Mouse (Mus musculus) brain, adult 2 months (tissue): ENCODE measurements around the gene Tmem135.
"Not testable (repeated sequence)": the region's sequence is repeated elsewhere in the genome, so short reads cannot be mapped to it uniquely, and the experiment has no call there.

Experiments
- DNase-seq: peaks from one replicate; pipeline ENCODE4 v3.0.0; 2011; ENCODE audit warnings: low read depth, low spot score

The Tmem135 gene

DNA sequence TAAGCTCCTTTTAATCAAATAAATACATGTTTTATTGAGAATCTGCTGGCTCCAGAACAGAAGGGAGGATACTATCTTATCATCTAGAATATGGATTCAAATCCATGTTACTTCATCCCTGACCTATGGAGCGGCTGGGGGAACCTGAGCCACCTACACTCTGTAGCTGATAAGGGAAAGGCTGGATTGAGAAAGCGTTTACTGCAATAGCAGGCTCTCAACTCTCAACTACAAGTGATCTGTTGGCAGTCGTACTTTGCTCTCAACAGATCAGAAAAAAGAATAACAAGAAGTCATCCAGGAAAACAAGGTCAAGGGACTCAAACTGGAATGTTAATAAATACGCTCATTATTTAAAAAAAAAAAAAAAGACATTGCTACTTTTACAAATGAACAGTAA, 77.3 kb downstream of the Tmem135 start:
- DNase-seq, result no peak

DNA sequence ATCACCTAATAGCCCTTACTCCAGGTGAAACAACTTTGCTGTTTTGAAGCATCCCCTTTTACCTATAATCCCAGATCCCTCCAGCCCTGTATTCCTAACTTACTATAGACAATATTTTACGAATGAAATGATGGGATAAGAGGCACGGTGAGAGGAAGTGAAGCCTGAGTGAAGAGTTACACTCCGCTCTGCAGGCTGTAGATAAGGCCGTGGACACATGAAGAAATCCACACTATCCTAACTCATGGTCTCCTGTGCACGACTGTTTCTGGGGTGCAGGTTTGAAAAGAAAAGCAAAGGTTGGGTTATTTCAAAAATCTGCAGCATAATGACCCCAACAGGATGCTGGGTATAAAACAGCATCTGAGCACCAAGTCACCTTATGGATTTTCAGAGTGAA, 77.8 kb downstream of the Tmem135 start:
- DNase-seq, result no peak

DNA sequence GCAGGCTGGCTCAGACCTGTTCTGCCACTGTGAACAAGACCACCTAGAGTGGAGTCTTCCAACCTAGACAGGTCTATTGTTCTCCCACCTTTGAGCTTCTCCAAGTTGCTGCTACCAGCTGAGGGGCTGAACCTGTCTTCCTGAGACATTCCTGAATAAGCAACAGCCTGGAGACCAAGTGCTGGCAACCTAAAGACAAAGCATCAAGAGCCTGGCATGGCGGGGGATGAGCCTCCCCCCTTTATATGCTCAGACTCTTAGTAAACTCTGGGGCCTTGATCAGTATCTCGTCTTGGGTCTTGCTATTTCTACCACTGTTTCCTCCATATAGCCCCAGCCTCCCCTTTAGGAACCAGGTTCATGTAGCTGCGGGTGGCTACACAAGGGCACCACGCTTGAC, 81.3 kb downstream of the Tmem135 start:
- DNase-seq, result not testable (repeated sequence)

DNA sequence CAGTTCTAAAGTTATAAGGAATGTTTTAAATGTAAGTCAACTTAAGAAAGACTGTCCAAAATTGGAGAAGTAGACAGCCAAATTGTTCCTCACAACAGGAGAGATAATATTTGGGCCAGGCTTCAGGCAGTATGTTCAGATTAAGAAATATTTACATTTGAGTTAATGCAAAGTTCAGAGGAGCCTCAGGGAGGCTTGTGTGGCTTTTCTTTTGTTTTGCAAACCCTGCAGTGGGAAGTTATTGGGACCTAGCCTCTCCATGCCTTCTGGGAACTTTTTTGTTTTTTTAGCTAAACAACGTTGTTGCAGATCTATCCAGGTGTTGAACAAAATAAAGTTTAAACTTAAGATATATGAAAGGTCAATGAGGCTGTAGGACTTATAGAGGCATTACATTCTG, 84.7 kb downstream of the Tmem135 start:
- DNase-seq, result no peak

DNA sequence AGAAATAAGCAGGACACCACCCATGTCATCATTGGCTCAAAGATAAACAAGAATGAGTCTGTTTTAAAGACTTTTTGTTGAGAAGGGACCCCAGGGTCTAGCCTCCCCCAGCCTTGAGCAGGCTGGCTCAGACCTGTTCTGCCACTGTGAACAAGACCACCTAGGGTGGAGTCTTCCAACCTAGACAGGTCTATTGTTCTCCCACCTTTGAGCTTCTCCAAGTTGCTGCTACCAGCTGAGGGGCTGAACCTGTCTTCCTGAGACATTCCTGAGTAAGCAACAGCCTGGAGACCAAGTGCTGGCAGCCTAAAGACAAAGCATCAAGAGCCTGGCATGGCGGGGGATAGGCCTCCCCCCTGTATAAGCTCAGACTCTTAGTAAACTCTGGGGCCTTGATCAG, 86.9 kb downstream of the Tmem135 start:
- not testable (repeated sequence) for DNase-seq

DNA sequence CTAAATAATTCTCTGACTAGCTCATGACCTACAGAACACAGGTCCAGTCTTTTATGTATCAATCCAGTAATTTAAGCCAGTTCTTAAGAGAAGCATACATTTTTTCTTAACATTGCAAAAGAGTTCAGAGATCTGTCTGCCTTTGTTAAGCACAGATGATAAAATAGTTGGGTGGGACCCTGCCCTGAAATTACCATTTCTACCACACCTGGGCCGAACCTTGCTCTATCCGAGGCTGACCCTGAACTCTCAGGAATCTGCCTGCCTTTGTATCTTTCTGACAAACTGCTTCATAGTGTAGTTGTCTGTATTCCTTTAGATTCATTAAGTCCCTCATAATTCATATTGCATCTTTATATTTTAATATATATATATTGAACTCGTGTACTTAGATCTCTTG, 87.9 kb downstream of the Tmem135 start:
- no peak for DNase-seq

DNA sequence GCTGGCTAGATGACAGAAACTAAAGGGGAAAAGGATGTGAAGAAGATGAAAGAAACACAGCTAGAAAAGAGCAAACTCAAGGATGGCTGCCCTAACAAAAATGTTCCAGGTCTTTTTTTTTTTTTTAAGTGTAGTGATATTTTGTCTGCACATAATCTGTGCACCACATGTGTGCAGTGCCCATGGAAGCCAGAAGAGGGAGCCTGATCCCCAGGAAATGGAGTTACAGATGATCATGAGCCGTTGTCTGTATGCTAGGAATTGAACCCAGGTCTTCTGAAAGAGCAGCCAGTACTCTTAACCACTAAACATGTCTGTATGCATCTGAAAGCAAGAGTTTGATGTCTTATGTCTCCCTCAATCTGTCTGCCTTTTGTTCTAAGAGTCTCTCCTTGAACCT, 92.5 kb downstream of the Tmem135 start:
- no peak for DNase-seq

DNA sequence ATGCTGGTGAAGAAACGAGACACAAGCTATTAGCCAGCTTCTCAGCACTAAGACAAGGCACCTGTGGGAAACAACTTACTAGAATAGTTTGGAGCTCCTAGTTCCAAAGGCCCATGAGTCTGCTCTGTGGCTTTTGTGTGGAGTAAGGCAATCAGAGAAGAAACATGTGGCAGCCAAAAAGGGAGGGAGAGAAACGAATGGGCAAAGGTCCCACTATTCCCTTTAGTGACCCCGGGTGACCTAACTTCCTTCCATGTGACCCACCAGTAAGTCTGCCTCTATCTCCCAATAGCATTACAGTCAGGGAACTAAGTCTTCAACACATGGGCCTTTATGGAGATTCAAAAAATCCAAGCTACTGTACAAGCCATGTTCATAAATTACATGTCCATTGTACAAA, 95.1 kb downstream of the Tmem135 start:
- DNase-seq, result no peak

DNA sequence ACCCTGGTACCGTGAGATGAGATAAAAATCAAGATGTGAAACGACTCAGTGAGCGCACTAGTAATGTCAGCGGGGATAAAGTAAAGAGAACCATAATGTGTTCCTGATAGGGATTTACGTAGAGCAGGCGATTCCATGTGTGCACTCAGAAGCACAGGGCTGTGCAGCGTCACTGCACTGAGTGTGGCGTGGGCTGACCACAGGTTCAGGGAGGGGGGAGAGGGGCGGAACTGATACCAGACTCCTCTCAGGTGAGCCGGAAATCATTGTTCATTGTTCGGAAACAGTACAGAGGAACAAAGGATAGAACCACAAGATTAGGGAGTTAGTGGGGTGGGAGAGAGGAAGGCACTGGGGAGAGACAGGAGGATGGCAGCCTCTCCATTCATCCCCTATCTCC, 95.8 kb downstream of the Tmem135 start:
- DNase-seq, result no peak

DNA sequence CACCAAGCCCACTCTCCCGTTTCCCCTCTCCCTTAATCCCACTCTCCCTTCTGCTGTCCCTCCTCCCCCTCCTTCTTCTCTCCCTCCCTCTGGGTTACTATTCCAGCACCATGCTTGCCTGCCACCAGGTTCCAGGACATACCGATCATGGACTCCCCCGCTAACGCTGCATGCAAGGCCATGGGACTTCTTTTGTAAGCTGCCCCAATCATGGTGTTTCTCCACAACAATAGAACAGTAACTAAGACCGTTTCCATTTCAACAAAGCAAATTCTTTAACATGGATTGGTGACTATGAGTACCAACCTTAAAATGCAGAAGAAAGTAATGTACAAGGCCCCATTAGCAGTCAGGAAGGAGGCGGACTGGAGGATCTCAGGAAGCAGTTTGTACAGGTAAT, 97.2 kb downstream of the Tmem135 start:
- no peak for DNase-seq

DNA sequence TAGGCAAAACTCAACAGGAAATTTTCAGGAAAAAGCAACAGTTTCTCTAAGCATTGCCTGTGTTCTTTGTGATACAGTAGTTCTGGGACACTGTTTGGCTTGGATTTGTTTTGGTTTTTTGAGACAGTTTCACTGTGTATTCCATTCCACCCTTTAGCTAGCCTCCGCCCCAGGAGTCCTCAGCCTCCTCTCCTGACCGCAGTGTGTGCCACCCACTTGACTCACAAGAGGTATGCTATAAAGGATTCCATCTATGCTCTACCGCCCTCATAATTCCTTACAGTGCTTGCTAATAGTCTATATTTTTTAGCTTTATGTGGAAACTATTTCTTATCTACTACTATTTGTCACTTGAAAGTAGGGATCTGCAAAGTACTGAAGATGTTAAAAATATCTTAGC, 99.1 kb downstream of the Tmem135 start:
- no peak for DNase-seq

DNA sequence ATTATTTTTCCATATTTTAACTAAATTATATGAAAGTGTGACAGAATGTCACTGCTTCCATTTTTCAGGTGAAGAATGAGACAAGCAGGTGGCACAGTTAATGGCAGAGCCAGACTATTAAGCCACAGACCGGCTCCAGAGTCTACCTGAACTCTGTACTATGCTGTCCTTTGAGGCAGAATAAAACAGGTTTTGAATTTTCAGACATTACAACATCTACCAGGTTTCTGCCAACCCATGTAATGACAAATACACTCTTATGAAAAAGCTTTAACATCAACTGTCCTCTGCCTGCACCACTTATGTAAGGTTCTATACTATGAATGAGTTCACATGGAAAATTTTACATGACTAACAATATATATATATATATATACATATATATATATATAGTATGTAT, 100.3 kb downstream of the Tmem135 start:
- DNase-seq, result no peak

DNA sequence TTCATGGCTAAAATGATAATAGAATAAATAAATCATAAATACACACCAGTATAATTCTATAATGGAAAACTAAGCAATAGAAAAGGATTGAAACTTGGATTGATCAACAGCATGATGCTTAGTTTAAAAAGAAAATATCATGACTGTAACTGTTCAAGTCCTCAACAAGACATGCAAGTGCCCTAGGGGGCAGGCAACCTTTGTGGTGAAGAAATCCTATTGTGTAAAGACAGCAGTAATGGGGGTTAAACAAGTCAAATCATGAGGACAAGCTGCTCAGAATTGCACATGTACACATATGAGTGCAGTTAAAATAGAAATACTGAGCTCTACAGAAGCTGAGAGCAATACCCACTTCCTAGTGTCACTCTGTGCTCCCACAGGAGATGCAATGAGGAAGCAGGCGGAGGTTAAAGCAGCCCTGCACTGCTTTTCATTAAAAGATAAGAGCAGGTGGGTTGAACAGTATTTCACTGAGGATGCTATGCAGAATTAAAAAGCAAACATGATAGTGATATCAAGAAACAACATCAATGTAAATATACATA, 105.0 kb downstream of the Tmem135 start:
- DNase-seq, result no peak

DNA sequence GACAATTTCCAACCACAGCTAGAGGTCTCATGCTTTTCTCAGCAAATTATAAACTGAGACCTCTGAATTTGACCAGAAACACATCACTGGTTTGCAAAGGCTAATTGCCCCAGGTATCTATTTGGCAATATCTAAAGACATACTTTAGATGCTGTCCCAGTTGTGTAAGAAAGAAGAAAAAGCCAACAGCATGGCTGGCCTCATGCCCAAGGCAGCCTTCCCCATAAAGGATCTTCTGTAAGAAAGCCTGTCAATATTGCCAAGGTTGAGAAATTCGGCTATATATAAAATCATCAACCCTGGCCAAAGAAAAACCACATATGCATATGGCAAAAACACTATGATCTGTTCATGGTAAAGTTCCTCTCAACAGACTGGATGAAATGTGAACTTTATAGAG, 107.1 kb downstream of the Tmem135 start:
- DNase-seq, result peak; percentile 36

DNA sequence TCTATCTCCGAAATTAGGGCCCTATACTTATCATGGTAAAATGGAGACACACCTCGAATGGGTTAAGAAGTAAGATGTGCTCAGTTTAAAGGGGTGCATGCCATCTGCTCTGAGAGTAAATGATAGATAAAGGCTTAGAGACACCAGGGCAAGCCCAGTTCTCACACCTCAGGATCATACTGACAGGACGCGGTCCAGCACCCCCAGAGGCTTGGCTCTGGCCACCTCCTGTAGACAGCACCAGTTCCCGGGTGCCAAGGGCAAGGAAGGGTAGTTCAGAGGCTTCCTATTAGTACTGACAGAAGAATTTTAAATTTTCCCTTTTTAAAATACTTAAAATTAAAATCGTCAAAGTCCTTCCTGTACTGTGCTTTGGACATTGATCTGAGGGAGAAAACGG, 121.4 kb downstream of the Tmem135 start:
- peak; percentile 27 for DNase-seq

DNA sequence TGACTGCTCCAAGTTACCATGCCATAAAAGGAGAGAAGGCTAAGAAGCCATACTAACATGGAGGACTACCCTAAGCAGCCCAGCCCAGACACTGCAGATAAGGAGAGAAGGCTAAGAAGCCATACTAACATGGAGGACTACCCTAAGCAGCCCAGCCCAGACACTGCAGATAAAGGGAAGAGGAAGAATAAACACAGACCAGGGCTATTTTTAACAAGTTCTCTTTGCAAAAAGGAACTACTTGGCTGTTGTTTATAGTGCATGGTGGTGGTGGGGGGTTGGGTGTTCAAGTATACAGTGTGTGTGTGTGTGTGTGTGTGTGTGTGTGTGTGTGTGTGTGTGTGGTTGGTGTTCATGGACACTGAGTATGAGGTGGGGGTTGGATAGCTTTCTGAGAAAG, 133.6 kb downstream of the Tmem135 start:
- DNase-seq, result peak; percentile 25

DNA sequence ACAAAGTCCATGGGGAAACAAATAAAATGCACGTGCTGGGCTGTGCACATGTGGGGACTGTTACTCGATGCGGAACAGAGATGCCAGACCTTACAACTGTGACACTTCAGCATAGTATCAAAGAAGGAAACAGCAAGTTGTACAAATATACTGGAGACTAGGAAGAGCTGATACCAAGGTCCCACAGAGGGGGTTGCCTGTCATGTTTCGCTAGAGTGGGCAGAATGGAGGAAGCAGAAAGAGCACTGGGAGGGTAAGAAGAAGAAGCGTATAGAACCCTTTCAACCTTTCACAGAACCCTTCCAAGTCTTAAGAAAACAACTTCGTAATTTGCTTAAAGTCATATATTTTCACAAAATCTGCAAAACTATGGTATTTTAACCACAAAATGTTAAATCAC, 134.2 kb downstream of the Tmem135 start:
- peak; percentile 34 for DNase-seq

DNA sequence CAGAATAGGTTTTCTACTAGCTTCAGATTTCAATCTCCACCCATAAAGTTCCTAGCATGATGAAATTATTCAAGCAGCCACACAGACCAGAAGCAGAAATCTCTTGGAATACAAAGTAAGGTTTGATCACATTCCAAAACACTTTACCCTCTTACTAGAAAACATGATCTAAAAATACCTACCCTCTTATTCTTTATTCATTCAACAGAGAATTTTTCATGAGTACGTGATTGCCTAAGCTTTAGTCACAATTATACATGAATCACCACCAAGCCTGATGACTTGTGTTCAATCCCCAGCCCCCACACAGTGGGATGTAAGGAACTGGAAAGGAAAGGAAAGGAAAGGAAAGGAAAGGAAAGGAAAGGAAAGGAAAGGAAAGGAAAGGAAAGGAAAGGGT, 136.5 kb downstream of the Tmem135 start:
- peak; percentile 62 for DNase-seq

DNA sequence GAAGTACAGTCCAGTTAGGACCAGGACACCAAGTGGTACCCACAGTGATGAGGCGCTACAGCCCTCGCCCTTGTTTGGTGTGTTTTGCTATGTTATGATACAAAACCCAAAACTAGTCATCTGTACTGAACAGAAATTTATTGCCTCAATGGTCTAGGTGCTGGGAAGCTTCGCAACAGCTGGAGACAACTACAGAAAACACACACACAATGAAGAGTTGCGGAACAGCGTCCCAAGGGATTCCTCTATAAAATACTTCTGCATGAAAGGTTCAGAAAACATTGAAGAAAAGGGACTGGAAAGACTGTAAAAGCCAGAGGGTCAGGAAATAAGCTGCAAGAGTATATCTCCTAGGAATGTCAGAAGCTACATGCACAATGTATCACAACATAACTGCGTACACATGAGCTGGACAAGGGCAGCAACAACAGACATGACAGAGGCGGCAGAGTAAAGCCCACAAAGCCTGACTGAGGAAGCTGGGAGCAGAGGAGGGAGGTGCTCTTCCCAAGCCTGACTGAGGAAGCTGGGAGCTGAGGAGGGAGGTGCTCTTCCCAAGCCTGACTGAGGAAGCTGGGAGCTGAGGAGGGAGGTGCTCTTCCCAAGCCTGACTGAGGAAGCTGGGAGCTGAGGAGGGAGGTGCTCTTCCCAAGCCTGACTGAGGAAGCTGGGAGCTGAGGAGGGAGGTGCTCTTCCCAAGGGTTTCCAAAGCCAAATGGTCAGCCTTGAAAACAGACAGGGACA, 137.8 kb downstream of the Tmem135 start:
- DNase-seq, result no peak

DNA sequence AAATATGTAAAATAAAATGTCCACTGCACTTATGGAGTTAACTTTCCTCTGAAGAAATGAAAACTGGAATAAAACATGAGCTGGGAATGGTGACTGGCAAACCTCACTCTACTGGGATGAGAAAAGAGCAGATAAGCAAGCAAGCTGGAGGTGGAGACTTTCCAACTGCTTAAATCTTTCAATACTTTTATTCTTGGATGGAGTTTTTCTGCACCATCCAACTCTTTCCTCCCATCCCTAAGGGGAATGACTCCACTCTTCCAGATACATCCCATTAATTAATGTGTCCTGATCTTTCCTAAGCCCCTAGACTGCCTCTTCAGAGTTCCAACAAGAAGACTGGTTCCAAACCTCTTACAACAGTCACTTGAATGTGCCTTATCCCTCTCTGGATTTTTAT, 143.1 kb downstream of the Tmem135 start:
- no peak for DNase-seq

DNA sequence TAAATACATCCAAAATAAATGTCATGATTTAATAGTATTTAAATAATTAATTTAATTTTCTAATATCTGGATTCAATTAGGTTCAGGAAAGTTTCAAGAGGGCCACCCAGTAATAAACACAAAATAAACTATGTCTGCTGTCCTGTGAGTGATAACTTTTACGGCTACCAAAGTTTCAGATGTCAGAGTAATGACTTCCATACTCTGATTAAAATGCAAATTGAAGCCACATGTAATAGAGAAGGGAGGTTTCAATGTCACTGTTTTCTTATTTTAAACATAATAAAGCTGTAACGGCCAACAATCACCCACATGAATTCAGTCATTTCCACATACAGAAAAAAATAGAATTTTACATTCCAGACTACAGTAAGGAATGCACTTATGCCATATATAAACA, 145.2 kb downstream of the Tmem135 start:
- no peak for DNase-seq

DNA sequence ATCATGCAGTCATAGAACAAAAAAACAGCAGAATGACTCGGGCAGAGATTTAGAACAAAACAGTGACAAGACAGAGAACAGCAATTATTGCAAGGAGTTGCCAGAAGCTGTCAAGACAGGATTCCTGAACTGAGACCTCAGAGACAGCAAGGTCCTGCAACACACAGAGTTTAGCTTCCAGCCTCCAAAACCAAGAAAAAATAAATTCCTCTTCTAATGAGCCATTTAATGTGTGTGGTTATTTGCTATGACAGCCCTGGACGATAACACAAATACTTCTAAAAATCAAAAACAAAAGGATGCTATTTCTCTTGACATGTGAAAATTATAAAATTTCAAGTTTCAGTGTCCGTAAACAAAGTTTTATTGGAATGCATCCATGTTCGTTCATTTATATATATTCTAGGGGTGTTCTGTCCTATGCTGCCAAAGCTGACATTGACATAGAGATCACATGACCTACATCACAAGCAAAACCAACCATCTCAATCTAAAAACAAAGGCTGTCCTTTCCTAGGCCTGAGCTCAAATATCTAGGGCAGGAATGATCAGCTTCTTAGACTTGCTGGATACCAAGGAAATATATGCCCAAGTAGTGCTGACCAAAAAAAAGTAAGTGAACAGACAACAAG, 146.0 kb downstream of the Tmem135 start:
- DNase-seq, result peak; percentile 22

DNA sequence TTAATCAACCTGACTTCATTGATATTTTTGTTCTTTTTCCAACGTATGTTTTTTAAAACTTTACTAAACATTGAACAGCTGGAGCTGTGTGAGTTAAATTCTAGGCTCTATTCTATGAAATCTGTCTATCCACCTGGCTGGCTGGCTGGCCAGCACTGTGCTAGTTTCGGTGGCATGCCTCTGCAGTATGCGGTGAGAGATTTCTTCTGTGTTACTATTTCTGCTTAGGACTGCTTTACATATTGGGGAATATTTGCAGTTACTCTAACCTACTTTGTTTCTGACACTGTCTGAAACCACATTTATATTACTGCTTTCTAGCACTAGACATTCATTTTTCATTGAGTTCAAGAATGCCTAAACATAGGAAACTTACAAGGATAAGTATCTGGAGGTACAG, 150.2 kb downstream of the Tmem135 start:
- DNase-seq, result peak; percentile 35
